Mouse (Mus musculus): ENCODE data around the gene Ccm2. TPM values are rescaled to one million over a fixed set of nuclear protein-coding genes. Genes with fewer than 3 reads are reported as not detected.

Ccm2 gene
- polyA plus RNA-seq, 1 experiment from 2014 or later, result 87.8 TPM

GRCm38 (mm10) chr11:6601649-6602480 is 55.2 kb downstream of the Ccm2 start:
- H3K36me3 ChIP-seq, result peaks cover 47% of the 10 kb centered on the region
- H3K9me3 ChIP-seq, result no peaks in the 10 kb centered on the region
- no peaks in the 10 kb centered on the region for H3K27me3 ChIP-seq
- H3K4me1 ChIP-seq (replicated peaks), result peaks cover 85% of the 10 kb centered on the region
- H3K27ac ChIP-seq, result no peak overlapping the region
- peak overlapping the region; percentile 92; the same call in 1 of the 2 replicates for H3K4me2 ChIP-seq (replicated peaks)
- whole genome bisulfite sequencing, result 84% methylated on average over 20 of the region's 20 CpGs
- no peak overlapping the region for H3K4me3 ChIP-seq (replicated peaks)
- ATAC-seq, result no peak
- H3K9ac ChIP-seq (replicated peaks), result no peak overlapping the region

DNA sequence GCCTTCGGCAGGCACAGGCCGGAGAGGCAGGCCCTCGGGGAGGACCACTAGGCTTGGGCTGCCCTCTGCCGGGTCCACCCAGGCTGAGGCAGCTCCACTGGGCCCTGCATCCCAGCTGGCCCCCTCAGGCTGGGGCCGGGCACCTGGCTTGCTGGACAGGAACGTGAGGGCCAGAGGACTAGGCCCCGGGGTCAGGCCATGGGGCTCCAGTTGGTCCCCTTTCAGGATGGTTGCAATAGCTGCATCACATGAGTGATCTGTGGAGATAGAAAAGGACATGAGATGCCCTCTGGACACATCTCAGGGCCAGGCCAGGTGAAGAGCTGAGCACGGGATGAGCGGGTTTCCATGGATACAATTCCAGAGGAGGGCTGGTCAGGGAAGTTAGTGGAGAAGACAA is 56.0 kb downstream of the Ccm2 start:
- H3K4me1 ChIP-seq (replicated peaks), result peaks cover 89% of the 10 kb centered on the region
- no peaks in the 10 kb centered on the region for H3K27me3 ChIP-seq
- WGBS, result 78% methylated on average over 9 of the region's 9 CpGs
- peak overlapping the region; percentile 89 for H3K9ac ChIP-seq (replicated peaks)
- H3K4me2 ChIP-seq (replicated peaks), result peak overlapping the region; percentile 92
- no peak for ATAC-seq
- H3K36me3 ChIP-seq, result peaks cover 39% of the 10 kb centered on the region
- H3K27ac ChIP-seq, result no peak overlapping the region
- H3K9me3 ChIP-seq, result no peaks in the 10 kb centered on the region
- peak overlapping the region; percentile 69; the same call in 1 of the 2 replicates for H3K4me3 ChIP-seq (replicated peaks)

- ATAC-seq, result no peak
- WGBS, result 84% methylated on average over 9 of the region's 9 CpGs
- Histone ChIP-seq H3K27me3 (no peaks in the 10 kb centered on the region), H3K4me3 (replicated peaks) (peak overlapping the region; percentile 69), H3K9ac (replicated peaks) (peak overlapping the region; percentile 89), H3K4me2 (replicated peaks) (peak overlapping the region; percentile 92), H3K36me3 (peaks cover 33% of the 10 kb centered on the region), H3K4me1 (replicated peaks) (peaks cover 84% of the 10 kb centered on the region), H3K9me3 (no peaks in the 10 kb centered on the region), H3K27ac (peak overlapping the region; percentile 100)
Observed at GRCm38 (mm10) chr11:6603224-6603623, 56.5 kb downstream of the Ccm2 start.

- peaks cover 32% of the 10 kb centered on the region for H3K36me3 ChIP-seq
- H3K27me3 ChIP-seq, result no peaks in the 10 kb centered on the region
- H3K4me3 ChIP-seq (replicated peaks), result peak overlapping the region; percentile 69
- H3K4me1 ChIP-seq (replicated peaks), result peaks cover 76% of the 10 kb centered on the region
- WGBS, result 18% methylated on average over 12 of the region's 12 CpGs
- peak overlapping the region; percentile 89 for H3K9ac ChIP-seq (replicated peaks)
- no peaks in the 10 kb centered on the region for H3K9me3 ChIP-seq
- peak overlapping the region; percentile 92 for H3K4me2 ChIP-seq (replicated peaks)
- ATAC-seq, result peak; percentile 32
- peak overlapping the region; percentile 100 for H3K27ac ChIP-seq
Observed at GRCm38 (mm10) chr11:6603887-6604603, 57.4 kb downstream of the Ccm2 start.

DNA sequence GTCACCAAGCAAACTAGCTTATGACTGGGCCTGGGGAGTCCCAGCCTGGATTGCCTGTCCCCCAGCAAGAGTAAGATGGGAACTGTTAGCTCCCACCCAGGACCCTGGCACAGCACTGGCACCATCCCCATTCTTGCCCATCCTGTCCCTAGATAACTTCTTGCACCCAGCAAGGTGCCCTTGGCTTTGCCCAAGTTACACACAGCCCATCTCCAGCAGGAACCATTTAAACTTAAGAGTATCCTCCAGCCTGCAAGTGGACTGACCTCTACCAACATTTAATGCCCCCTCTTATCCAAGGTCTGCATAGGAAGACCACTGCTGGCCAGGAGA is 57.9 kb downstream of the Ccm2 start:
- H3K9me3 ChIP-seq, result no peaks in the 10 kb centered on the region
- H3K9ac ChIP-seq (replicated peaks), result peak overlapping the region; percentile 89
- H3K4me1 ChIP-seq (replicated peaks), result peaks cover 70% of the 10 kb centered on the region

GRCm38 (mm10) chr11:6605021-6605481 is 58.4 kb downstream of the Ccm2 start:
- Histone ChIP-seq H3K36me3 (peaks cover 28% of the 10 kb centered on the region), H3K4me3 (replicated peaks) (peak overlapping the region; percentile 69), H3K9me3 (no peaks in the 10 kb centered on the region), H3K27ac (peak overlapping the region; percentile 100), H3K27me3 (no peaks in the 10 kb centered on the region), H3K4me2 (replicated peaks) (peak overlapping the region; percentile 92), H3K4me1 (replicated peaks) (peaks cover 66% of the 10 kb centered on the region), H3K9ac (replicated peaks) (peak overlapping the region; percentile 89)
- 0 out of 2 replicates have a peak, but pooled peaks have one; percentile 0 for ATAC-seq
- 7% methylated on average over 12 of the region's 13 CpGs for WGBS

More for the DNA sequence above, 57.9 kb downstream of the Ccm2 start:
- H3K36me3 ChIP-seq, result peaks cover 32% of the 10 kb centered on the region
- peak overlapping the region; percentile 69 for H3K4me3 ChIP-seq (replicated peaks)
- no peaks in the 10 kb centered on the region for H3K27me3 ChIP-seq
- H3K4me2 ChIP-seq (replicated peaks), result peak overlapping the region; percentile 92
- ATAC-seq, result no peak
- peak overlapping the region; percentile 100 for H3K27ac ChIP-seq

DNA sequence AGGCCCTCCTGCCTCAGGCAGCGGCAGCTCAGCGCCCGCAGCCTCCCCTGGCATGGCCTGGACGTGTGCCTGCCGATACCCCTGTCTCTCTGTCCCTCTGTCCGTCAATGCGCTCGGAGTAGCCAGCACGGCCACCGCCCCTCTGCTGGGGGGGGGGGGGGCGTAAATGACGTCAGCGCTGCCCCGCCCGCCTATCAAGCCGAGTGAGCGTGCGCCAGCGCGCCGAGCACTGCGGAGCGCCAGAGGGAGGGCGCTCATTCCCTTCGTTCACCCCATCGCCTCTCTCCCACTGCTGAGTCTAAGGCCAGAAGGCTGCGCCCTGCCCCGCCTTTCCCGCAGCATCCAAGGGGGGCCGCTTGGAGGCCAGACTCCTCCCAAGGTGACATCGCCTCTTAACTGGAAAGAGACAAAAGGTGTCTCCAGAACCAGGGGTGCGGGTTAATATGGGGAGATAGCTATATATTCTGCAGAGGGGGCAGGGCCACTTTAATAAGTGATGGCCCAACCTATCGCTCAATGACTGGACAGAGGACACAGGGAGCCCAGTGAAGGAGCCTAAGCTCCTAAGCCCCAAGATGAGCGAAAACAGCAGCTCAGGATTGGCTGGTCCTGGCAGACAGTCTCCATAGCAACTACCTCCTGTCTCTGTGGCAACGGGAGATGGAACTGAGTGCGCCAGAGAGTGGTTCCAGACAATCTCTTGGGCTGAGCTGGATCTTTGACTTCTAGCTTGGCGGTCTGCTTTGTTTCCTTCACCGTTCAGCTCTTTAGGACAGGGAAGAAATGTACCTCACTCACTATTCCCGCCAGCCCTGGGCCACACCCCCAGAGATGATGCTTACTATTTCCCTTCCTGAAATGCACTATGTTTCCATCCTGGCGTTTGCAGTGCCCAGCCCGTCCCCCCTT is 59.1 kb downstream of the Ccm2 start, which contains the start of gene Nacad:
Nacad (minus strand) TSS at position 563 of the 909 bp plus-strand sequence.
- peak within 1 kb of the TSS; percentile 69 for H3K4me3 ChIP-seq (replicated peaks)
- peak within 1 kb of the TSS; percentile 89 for H3K9ac ChIP-seq (replicated peaks)
- peak within 1 kb of the TSS; percentile 100 for H3K27ac ChIP-seq
- H3K4me2 ChIP-seq (replicated peaks), result peak within 1 kb of the TSS; percentile 92
- no peaks in the 10 kb centered on the region for H3K27me3 ChIP-seq
- peaks cover 59% of the 10 kb centered on the region for H3K4me1 ChIP-seq (replicated peaks)
- peaks cover 27% of the 10 kb centered on the region for H3K36me3 ChIP-seq
- no peaks in the 10 kb centered on the region for H3K9me3 ChIP-seq
- 1% methylated on average over 30 of the region's 41 CpGs for WGBS
- ATAC-seq, result peak; percentile 95

- Histone ChIP-seq H3K36me3 (peaks cover 87% of the 10 kb centered on the region), H3K4me3 (replicated peaks) (no peak overlapping the region), H3K4me2 (replicated peaks) (no peak overlapping the region), H3K27me3 (no peaks in the 10 kb centered on the region), H3K9ac (replicated peaks) (no peak overlapping the region), H3K9me3 (no peaks in the 10 kb centered on the region), H3K4me1 (replicated peaks) (no peaks in the 10 kb centered on the region), H3K27ac (no peak overlapping the region)
- no peak for ATAC-seq
- 92% methylated on average over 12 of the region's 12 CpGs for WGBS
Observed at GRCm38 (mm10) chr11:6615250-6616205, 68.8 kb downstream of the Ccm2 start.

DNA sequence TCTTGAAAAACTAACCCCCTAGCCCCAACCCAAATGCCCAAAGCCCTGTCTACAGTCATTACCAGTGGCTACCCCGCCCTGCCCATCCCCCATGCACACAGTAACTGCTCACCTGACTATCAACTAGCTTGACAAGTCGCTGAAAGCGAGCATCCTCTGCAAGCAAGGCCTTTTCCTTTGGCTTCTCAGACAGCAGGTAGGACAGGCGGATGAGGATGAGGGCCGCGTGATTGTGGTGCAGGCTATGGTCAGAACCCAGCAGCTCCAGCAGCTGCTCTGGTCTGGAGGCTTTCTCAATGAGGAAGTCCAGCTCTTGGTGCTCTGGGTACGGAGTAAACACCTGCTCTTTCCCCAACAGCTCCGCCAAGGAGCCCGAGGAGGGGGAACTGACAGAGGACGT is 77.0 kb downstream of the Ccm2 start:
- no peak overlapping the region for H3K4me3 ChIP-seq (replicated peaks)
- no peaks in the 10 kb centered on the region for H3K9me3 ChIP-seq
- no peaks in the 10 kb centered on the region for H3K27me3 ChIP-seq
- H3K36me3 ChIP-seq, result peaks cover 55% of the 10 kb centered on the region
- H3K27ac ChIP-seq, result no peak overlapping the region
- WGBS, result 95% methylated on average over 10 of the region's 10 CpGs
- no peak overlapping the region for H3K9ac ChIP-seq (replicated peaks)
- ATAC-seq, result no peak
- H3K4me1 ChIP-seq (replicated peaks), result peaks cover 33% of the 10 kb centered on the region
- no peak overlapping the region for H3K4me2 ChIP-seq (replicated peaks)

- Histone ChIP-seq H3K4me3 (replicated peaks) (peak overlapping the region; percentile 58), H3K4me1 (replicated peaks) (peaks cover 33% of the 10 kb centered on the region), H3K9me3 (no peaks in the 10 kb centered on the region), H3K27ac (no peak overlapping the region), H3K27me3 (no peaks in the 10 kb centered on the region), H3K36me3 (peaks cover 44% of the 10 kb centered on the region), H3K9ac (replicated peaks) (peak overlapping the region; percentile 67), H3K4me2 (replicated peaks) (peak overlapping the region; percentile 87)
- 73% methylated on average over 14 of the region's 14 CpGs for WGBS
- no peak for ATAC-seq
Observed at GRCm38 (mm10) chr11:6624619-6625382, 78.1 kb downstream of the Ccm2 start.
